Comparison of ENCODE assay signal across 8 mouse cellular contexts in genomic region chr17:71526711-71527564, GRCm38 (mm10). TPM values are rescaled to one million over a fixed set of nuclear protein-coding genes. Genes with fewer than 3 reads are reported as not detected.
DNase-seq lines count a peak whose midpoint lies in the region; ATAC-seq lines count a peak whose summit lies in the region.

TSS of gene Ndc80 (minus strand) at chr17:71526857.

- no peaks in the 10 kb centered on the region for H3K9me3 ChIP-seq in hindbrain, embryonic 11.5 days (ENCODE audit: control insufficient read depth, low read length)

- no peaks in the 10 kb centered on the region for H3K4me1 ChIP-seq in hindbrain, embryonic 11.5 days (replicated peaks; ENCODE audit: control insufficient read depth, insufficient read depth, low read length)

- H3K4me3 ChIP-seq in hindbrain, embryonic 11.5 days (ENCODE audit: low read depth, low read length) = peak within 1 kb of the TSS; percentile 55

- no peaks in the 10 kb centered on the region for H3K36me3 ChIP-seq in hindbrain, embryonic 11.5 days (ENCODE audit: control insufficient read depth, insufficient read depth, low read length)

- under 1% methylated on average over 66 of the region's 66 CpGs for WGBS in hindbrain, embryonic 11.5 days

- peak; percentile 98 for ATAC-seq in hindbrain, embryonic 11.5 days (ENCODE audit: low FRiP score)

- DNase-seq in Muller cell, postnatal 12 days (ENCODE audit: inconsistent ontology term) = peak; percentile 98
- DNase-seq in cerebellum, adult 9-11 months = peak; percentile 98
- peak; percentile 90 to 92 for DNase-seq in frontal cortex, adult 2 months (ENCODE audit: extremely low spot score in 1 of 2, low spot score in 1 of 2)
- DNase-seq in hindbrain, embryonic 11.5 days (ENCODE audit: low spot score) = peak; percentile 93
- DNase-seq in layer of hippocampus, postnatal 10 days (ENCODE audit: low spot score in 2 of 2) = peak; percentile 86 to 91
- DNase-seq in lung, postnatal 10 days = peak; percentile 96
- peak; percentile 91 for DNase-seq in ovary, postnatal 36 days (ENCODE audit: low spot score)
- DNase-seq in thymus, postnatal 25 days = peak; percentile 91

- H3K9ac ChIP-seq in hindbrain, embryonic 11.5 days (ENCODE audit: low read depth, low read length) = peak within 1 kb of the TSS; percentile 49

- H3K4me2 ChIP-seq in hindbrain, embryonic 11.5 days (replicated peaks; ENCODE audit: low read depth, low read length) = peak within 1 kb of the TSS; percentile 47

- H3K27me3 ChIP-seq in hindbrain, embryonic 11.5 days (ENCODE audit: control insufficient read depth, insufficient read depth, low read length) = no peaks in the 10 kb centered on the region

- H3K27ac ChIP-seq in hindbrain, embryonic 11.5 days (ENCODE audit: low read depth, low read length) = peak within 1 kb of the TSS; percentile 89

RNA-seq across cellular contexts. Expression of gene Ndc80, which starts in this region (rescaled TPM):
- polyA plus RNA-seq in frontal cortex, adult 2 months (2012; rRNA removed) = 0.36 and 0.48 TPM in 2 replicates
- polyA plus RNA-seq in hindbrain, embryonic 11.5 days (2014; fragmentation: Nextera tagmentation; extraction: Ambion mirVana) = 50.8 and 54.8 TPM in 2 replicates
- 1 to 10 TPM; 2.2 TPM for total RNA-seq in layer of hippocampus, postnatal 10 days (2021)

Comparison
In these comparisons a context has a peak if more than half of its experiments do, and no peak if none do; other contexts are left out.
1. Peak in every context shown above with its lines: DNase-seq, ATAC-seq, H3K4me3 ChIP-seq and H3K27ac ChIP-seq.
2. RNA of gene Ndc80 (polyA plus RNA-seq): 50.8 to 54.8 TPM in hindbrain, embryonic 11.5 days; 0.36 to 0.48 TPM in frontal cortex, adult 2 months; every median in the first group is over 10 times any median in the second.
3. Peak in DNase-seq in frontal cortex, adult 2 months; RNA of the gene not detected or under 1 TPM.